Mouse (Mus musculus) forebrain, postnatal 0 days (tissue): Measurements from ENCODE around the gene Ifna4. TPM values are rescaled to one million over a fixed set of nuclear protein-coding genes. Genes with fewer than 3 reads are reported as not detected.
A peak's percentile ranks its signal among the peaks of the same experiment; 100 is the strongest.
"Not testable (repeated sequence)": the region's sequence is repeated elsewhere in the genome, so short reads cannot be mapped to it uniquely, and the experiment has no call there.

Experiments used
- ATAC-seq: fragments of 200-750 bp; cut with Nextera tagmentation; 2 replicates; pipeline ENCODE4 v1.8.0; 2017; ENCODE audit warnings: mild to moderate bottlenecking, moderate library complexity
- DNase-seq: peaks from one replicate; pipeline ENCODE4 v3.0.0-alpha.2; 2015
- H3K27ac ChIP-seq: fragments of 300-500 bp; sonication (generic); 2 replicates; pipeline ENCODE4 v1.5.1; 2014; ENCODE audit warnings: low read depth, mild to moderate bottlenecking, antibody characterized with exemption, low read length, moderate library complexity, mixed read lengths
- H3K27me3 ChIP-seq: fragments of 300-500 bp; sonication (generic); 2 replicates; pipeline ENCODE4 v1.6.1; 2014; ENCODE audit warnings: mild to moderate bottlenecking, low read length, mixed read lengths; ENCODE audit not compliant: insufficient read depth
- H3K36me3 ChIP-seq: fragments of 300-500 bp; sonication (generic); 2 replicates; pipeline ENCODE4 v1.6.1; 2014; ENCODE audit warnings: mild to moderate bottlenecking, moderate library complexity; ENCODE audit not compliant: insufficient read depth
- H3K4me1 ChIP-seq: fragments of 300-500 bp; sonication (generic); 2 replicates; pipeline ENCODE4 v1.6.1; 2014; ENCODE audit warnings: antibody characterized with exemption; ENCODE audit not compliant: insufficient read depth
- H3K4me2 ChIP-seq: fragments of 300-500 bp; sonication (generic); 2 replicates; pipeline ENCODE4 v1.6.1; 2014; ENCODE audit warnings: low read depth, mild to moderate bottlenecking, moderate library complexity
- H3K4me3 ChIP-seq: fragments of 300-500 bp; sonication (generic); 2 replicates; pipeline ENCODE4 v1.5.1; 2014; ENCODE audit warnings: low read depth, low read length, mixed read lengths
- H3K9ac ChIP-seq: fragments of 300-500 bp; sonication (generic); 2 replicates; pipeline ENCODE4 v1.6.1; 2014; ENCODE audit warnings: mild to moderate bottlenecking
- H3K9me3 ChIP-seq: fragments of 300-500 bp; sonication (generic); 2 replicates; pipeline ENCODE4 v1.6.1; 2016; ENCODE audit warnings: low read length
- CTCF ChIP-seq: sonication (generic); IDR thresholded peaks from 2 replicates; pipeline ENCODE4 v1.5.1; 2016; ENCODE audit warnings: antibody characterized with exemption, control low read depth, low read depth
- WGBS: fragments of 180-500 bp; shearing (Covaris S2); extraction: QIAGEN DNeasy Blood & Tissue Kit; methylation state at CpG from one replicate; pipeline ENCODE4 v1.1.7; 2014; 5-methylcytosine and 5-hydroxymethylcytosine counted together
- polyA plus RNA-seq: library from polyadenylated mRNA; unstranded; fragments of >200 nt; fragmentation: Nextera tagmentation; extraction: Ambion mirVana; gene quantifications from 2 replicates; pipeline ENCODE4 v1.2.1, GENCODE M21; 2015
- total RNA-seq: library from RNA; depleted of rRNA; stranded (reverse); fragments of >200 nt; gene quantifications from 2 replicates; pipeline ENCODE4 v1.2.3, GENCODE M21; 2014; rRNA removed

Gene Ifna4
- total RNA-seq (not detected in 2 replicates), polyA plus RNA-seq (not detected in 2 replicates)

GRCm38 (mm10) chr4:88841438-88841911 is at the start of gene Ifna4:
Gene Ifna4 (plus strand): TSS chr4:88841861.
- 37% methylated on average over 2 of the region's 2 CpGs for WGBS
- TF ChIP-seq CTCF = no peak
- ATAC-seq (no peak), DNase-seq (no peak)
- Histone ChIP-seq H3K4me2 (no peak within 1 kb of the TSS), H3K9ac (no peak within 1 kb of the TSS), H3K36me3 (no peaks in the 10 kb centered on the region), H3K4me3 (no peak within 1 kb of the TSS), H3K9me3 (no peaks in the 10 kb centered on the region), H3K27ac (no peak within 1 kb of the TSS), H3K4me1 (no peaks in the 10 kb centered on the region), H3K27me3 (no peaks in the 10 kb centered on the region)

GRCm38 (mm10) chr4:88793936-88794675 is 47.6 kb upstream of the Ifna4 start, which contains the start of gene Gm13275:
Gene Gm13275 (plus strand): TSS chr4:88794487.
- DNase-seq = not testable (repeated sequence)

GRCm38 (mm10) chr4:88797097-88797496 is 44.6 kb upstream of the Ifna4 start, which contains the start of gene Gm13279:
Gene Gm13279 (plus strand): TSS chr4:88797397.
- H3K36me3 ChIP-seq, H3K4me3 ChIP-seq, DNase-seq, H3K9me3 ChIP-seq, H3K27ac ChIP-seq, H3K9ac ChIP-seq, H3K4me2 ChIP-seq, H3K27me3 ChIP-seq, ATAC-seq, H3K4me1 ChIP-seq: not testable (repeated sequence)
- no CpG with 5 or more reads among the region's 28 CpGs for WGBS

More at GRCm38 (mm10) chr4:88793936-88794675, 47.6 kb upstream of the Ifna4 start, which contains the start of gene Gm13275:
- H3K27me3 ChIP-seq, H3K4me1 ChIP-seq, H3K4me3 ChIP-seq, H3K4me2 ChIP-seq, H3K27ac ChIP-seq, ATAC-seq, H3K36me3 ChIP-seq, H3K9me3 ChIP-seq, H3K9ac ChIP-seq: not testable (repeated sequence)
- 7% methylated on average over 10 of the region's 52 CpGs for WGBS
- peak; percentile 43 for TF ChIP-seq CTCF

GRCm38 (mm10) chr4:88799365-88799764 is 42.3 kb upstream of the Ifna4 start, which contains the start of gene Gm13285:
Gene Gm13285 (plus strand): TSS chr4:88799665.
- not testable (repeated sequence) for H3K36me3 ChIP-seq, H3K27ac ChIP-seq, H3K9me3 ChIP-seq, ATAC-seq, H3K4me3 ChIP-seq, H3K27me3 ChIP-seq, DNase-seq, H3K4me1 ChIP-seq, H3K4me2 ChIP-seq, H3K9ac ChIP-seq
- WGBS = 12% methylated on average over 3 of the region's 7 CpGs

GRCm38 (mm10) chr4:88802954-88803353 is 38.7 kb upstream of the Ifna4 start, which contains the start of gene Gm13287:
Gene Gm13287 (plus strand): TSS chr4:88803254.
- DNase-seq, H3K4me2 ChIP-seq, H3K4me3 ChIP-seq, H3K27ac ChIP-seq, H3K27me3 ChIP-seq, ATAC-seq, H3K36me3 ChIP-seq, H3K9ac ChIP-seq, H3K9me3 ChIP-seq, H3K4me1 ChIP-seq: not testable (repeated sequence)
- WGBS = no CpG with 5 or more reads among the region's 29 CpGs

- no CpG with 5 or more reads among the region's 8 CpGs for WGBS
- not testable (repeated sequence) for H3K9ac ChIP-seq, H3K4me1 ChIP-seq, H3K27ac ChIP-seq, H3K9me3 ChIP-seq, ATAC-seq, H3K36me3 ChIP-seq, DNase-seq, H3K27me3 ChIP-seq, H3K4me3 ChIP-seq
- peak within 1 kb of the TSS; percentile 45 for H3K4me2 ChIP-seq
Observed at GRCm38 (mm10) chr4:88805231-88805630, 36.4 kb upstream of the Ifna4 start, which contains the start of gene Gm13288. Gene Gm13288 (plus strand): TSS chr4:88805531.

- not testable (repeated sequence) for DNase-seq, H3K4me3 ChIP-seq, H3K9ac ChIP-seq, H3K4me1 ChIP-seq, H3K9me3 ChIP-seq, H3K27me3 ChIP-seq, H3K36me3 ChIP-seq, ATAC-seq, H3K27ac ChIP-seq
- WGBS = 0% methylated on average over 6 of the region's 34 CpGs
- peak overlapping the region; percentile 45 for H3K4me2 ChIP-seq
Observed at GRCm38 (mm10) chr4:88805761-88806160, 35.9 kb upstream of the Ifna4 start.
